Comparison of ENCODE assay signal across 8 mouse cellular contexts in genomic region chr2:180103978-180104658, GRCm38 (mm10). TPM values are rescaled to one million over a fixed set of nuclear protein-coding genes. Genes with fewer than 3 reads are reported as not detected.
DNase-seq lines count a peak whose midpoint lies in the region; ATAC-seq and TF ChIP-seq lines count a peak whose summit lies in the region.

Hrh3 (minus strand) TSS chr2:180104488.

- DNase-seq in kidney, adult 11 months, result peak; percentile 74
- DNase-seq in limb, embryonic 14.5 days (ENCODE audit: low spot score), result peak; percentile 62
- peak; percentile 83 for DNase-seq in midbrain, embryonic 14.5 days
- peak; percentile 75 to 90 for DNase-seq in spleen, postnatal 4 days (ENCODE audit: low spot score in 2 of 2)

- no peaks in the 10 kb centered on the region for H3K36me3 ChIP-seq in erythroblast, embryonic 14.5 days (ENCODE audit: control insufficient read depth)
- no peaks in the 10 kb centered on the region for H3K36me3 ChIP-seq in limb, embryonic 14.5 days (ENCODE audit: control insufficient read depth, insufficient read depth, low read length)
- H3K36me3 ChIP-seq in midbrain, embryonic 14.5 days (ENCODE audit: control insufficient read depth, insufficient read depth, low read length), result no peaks in the 10 kb centered on the region

- H3K4me1 ChIP-seq in erythroblast, embryonic 14.5 days (ENCODE audit: control insufficient read depth), result peaks cover 19% of the 10 kb centered on the region
- peaks cover 13% of the 10 kb centered on the region for H3K4me1 ChIP-seq in limb, embryonic 14.5 days (ENCODE audit: control insufficient read depth, insufficient read depth, low read length)
- peaks cover 26% of the 10 kb centered on the region for H3K4me1 ChIP-seq in midbrain, embryonic 14.5 days (ENCODE audit: control insufficient read depth, insufficient read depth, low read length)

- no peak for TF ChIP-seq POLR2A in limb, embryonic 14.5 days (IDR thresholded peaks at IDR 0.05; ENCODE audit: borderline replicate concordance, extremely low read depth, insufficient read depth, insufficient read length)

- WGBS in limb, embryonic 14.5 days, result 1% methylated on average over 17 of the region's 87 CpGs
- under 1% methylated on average over 87 of the region's 87 CpGs for WGBS in midbrain, embryonic 14.5 days

- H3K4me2 ChIP-seq in limb, embryonic 14.5 days (replicated peaks; ENCODE audit: low read depth, low read length, severe bottlenecking), result peak within 1 kb of the TSS; percentile 97
- peak within 1 kb of the TSS; percentile 95 for H3K4me2 ChIP-seq in midbrain, embryonic 14.5 days (ENCODE audit: low read length)

- no peak within 1 kb of the TSS for H3K9ac ChIP-seq in limb, embryonic 14.5 days (ENCODE audit: low read depth, low read length, severe bottlenecking)
- H3K9ac ChIP-seq in midbrain, embryonic 14.5 days (replicated peaks; ENCODE audit: low read length), result peak within 1 kb of the TSS; percentile 60

- H3K9me3 ChIP-seq in erythroblast, embryonic 14.5 days (ENCODE audit: control insufficient read depth, low read length), result no peaks in the 10 kb centered on the region; the same call in 1 of the 2 replicates
- H3K9me3 ChIP-seq in limb, embryonic 14.5 days (ENCODE audit: control insufficient read depth, low read length), result no peaks in the 10 kb centered on the region
- H3K9me3 ChIP-seq in midbrain, embryonic 14.5 days (ENCODE audit: control insufficient read depth, low read length), result no peaks in the 10 kb centered on the region

- H3K4me3 ChIP-seq in erythroblast, embryonic 14.5 days (replicated peaks), result peak within 1 kb of the TSS; percentile 37
- H3K4me3 ChIP-seq in limb, embryonic 14.5 days (replicated peaks; ENCODE audit: low read length), result peak within 1 kb of the TSS; percentile 45
- peak within 1 kb of the TSS; percentile 63 for H3K4me3 ChIP-seq in midbrain, embryonic 14.5 days (replicated peaks; ENCODE audit: low read depth, low read length)

- no peak for ATAC-seq in erythroblast, adult 5-6 weeks (replicated peaks; ENCODE audit: low FRiP score, poor library complexity, severe bottlenecking)
- ATAC-seq in common myeloid progenitor, adult 5-6 weeks (replicated peaks; ENCODE audit: low read depth, poor library complexity, severe bottlenecking), result peak; percentile 57
- ATAC-seq in granulocyte monocyte progenitor cell, adult 5-6 weeks (replicated peaks; ENCODE audit: poor library complexity, severe bottlenecking), result peak; percentile 73
- ATAC-seq in limb, embryonic 14.5 days (ENCODE audit: low FRiP score, low read depth), result peak; percentile 93
- ATAC-seq in midbrain, embryonic 14.5 days (ENCODE audit: low FRiP score, low TSS enrichment), result peak; percentile 70

- no peak within 1 kb of the TSS for H3K27ac ChIP-seq in limb, embryonic 14.5 days (replicated peaks; ENCODE audit: low read depth, low read length)
- H3K27ac ChIP-seq in midbrain, embryonic 14.5 days (replicated peaks; ENCODE audit: low read depth, low read length), result no peak within 1 kb of the TSS; the same call in 1 of the 2 replicates

- H3K27me3 ChIP-seq in erythroblast, embryonic 14.5 days (ENCODE audit: control insufficient read depth), result peaks cover 75% of the 10 kb centered on the region
- peaks cover 61% of the 10 kb centered on the region for H3K27me3 ChIP-seq in limb, embryonic 14.5 days (ENCODE audit: control insufficient read depth, insufficient read depth, low read length)
- peaks cover 30% of the 10 kb centered on the region for H3K27me3 ChIP-seq in midbrain, embryonic 14.5 days (ENCODE audit: control insufficient read depth, insufficient read depth, low read length)

RNA-seq across cellular contexts. Expression of gene Hrh3, which starts in this region (rescaled TPM):
- not detected in 2 replicates for polyA plus RNA-seq in erythroblast, embryonic 14.5 days (2012)
- not detected in 2 replicates for total RNA-seq in erythroblast, adult 5-6 weeks (2015; ENCODE audit: low replicate concordance)
- total RNA-seq in erythroblast, adult 5-6 weeks (2017; ENCODE audit: low replicate concordance), result not detected in 2 replicates
- not detected in 2 replicates for total RNA-seq in common myeloid progenitor, adult 5-6 weeks (2017)
- total RNA-seq in granulocyte monocyte progenitor cell, adult 5-6 weeks (2014; fragmentation: Nextera tagmentation), result not detected in 2 replicates
- not detected in 2 replicates for total RNA-seq in granulocyte monocyte progenitor cell, adult 5-6 weeks (2017)
- 0.04 and 0.10 TPM in 2 replicates for polyA plus RNA-seq in limb, embryonic 14.5 days (2012; rRNA removed)
- polyA plus RNA-seq in limb, embryonic 14.5 days (2014; fragmentation: Nextera tagmentation; extraction: Ambion mirVana), result 0.17 TPM in 1 of 2 replicates, not detected in the other
- polyA plus RNA-seq in midbrain, embryonic 14.5 days (2014; fragmentation: Nextera tagmentation; extraction: Ambion mirVana), result 2.7 and 3.8 TPM in 2 replicates

Comparison
In these comparisons a context has a peak if more than half of its experiments do, and no peak if none do; other contexts are left out.
1. Peak in ATAC-seq in common myeloid progenitor, adult 5-6 weeks; RNA of the gene not detected or under 1 TPM.
2. Peak in ATAC-seq in granulocyte monocyte progenitor cell, adult 5-6 weeks; RNA of the gene not detected or under 1 TPM.
3. Peak in DNase-seq, ATAC-seq, H3K4me3 ChIP-seq and H3K4me2 ChIP-seq in limb, embryonic 14.5 days; RNA of the gene not detected or under 1 TPM.